Mouse (Mus musculus): ENCODE data around the gene Bag6. TPM values are rescaled to one million over a fixed set of nuclear protein-coding genes. Genes with fewer than 3 reads are reported as not detected.
A peak's percentile ranks its signal among the peaks of the same experiment; 100 is the strongest.

The Bag6 gene
- total RNA-seq, 2 experiments from 2014 or later: 294 to 308 TPM

DNA sequence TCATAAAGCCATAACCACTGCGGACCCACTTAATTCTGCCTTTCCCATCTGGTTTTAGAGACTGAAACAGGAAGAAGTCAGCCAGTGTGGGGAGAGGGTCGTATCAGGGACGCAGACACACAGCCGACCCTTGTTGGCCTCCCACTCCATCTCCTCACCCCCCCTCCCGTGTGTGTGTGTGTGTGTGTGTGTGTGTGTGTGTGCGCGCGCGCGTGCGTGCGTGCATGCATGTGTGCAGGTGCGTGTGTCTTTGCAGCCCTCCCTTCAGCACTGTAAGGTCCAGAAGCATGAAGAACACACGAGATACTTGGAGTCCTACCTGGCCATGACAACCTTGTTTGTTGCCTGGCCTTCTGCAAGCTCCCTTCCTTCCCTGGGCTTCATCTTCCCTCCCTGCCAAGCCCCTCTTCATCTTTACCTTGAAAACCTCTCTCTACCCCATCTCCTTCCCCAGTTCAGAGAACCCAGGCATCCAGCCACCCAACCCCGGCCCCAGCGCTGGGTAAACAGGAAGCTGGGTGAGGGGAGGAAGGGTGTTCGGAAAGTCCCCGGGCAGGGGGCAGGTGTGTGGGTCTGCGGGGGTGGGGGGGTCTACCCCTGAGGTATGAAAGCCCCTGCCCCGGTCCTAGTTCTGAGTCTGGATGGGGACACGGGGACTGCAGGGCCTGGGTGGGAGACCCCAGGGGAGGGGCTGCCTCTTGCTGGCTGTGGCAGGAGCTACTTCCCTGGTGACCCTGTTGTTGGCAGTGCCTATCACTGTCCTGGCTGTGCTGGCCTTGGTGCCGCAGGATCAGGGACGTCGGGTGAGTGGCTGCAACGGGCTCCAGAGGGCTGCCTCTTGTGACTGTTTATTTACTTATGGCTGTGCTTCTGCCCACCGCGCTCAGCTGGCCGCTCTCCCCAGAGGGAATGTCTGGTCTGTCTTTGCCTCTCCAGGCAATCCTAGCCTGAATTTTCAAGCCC is 59.2 kb downstream of the Bag6 start, which contains the start of gene Ltb:
Ltb (plus strand) TSS at position 559 of the 963 bp plus-strand sequence.
- DNase-seq (ENCODE audit: low spot score in 2 of 2): no peak

GRCm38 (mm10) chr17:35194844-35195630 is 60.1 kb downstream of the Bag6 start:
- no peak for DNase-seq (ENCODE audit: low spot score in 2 of 2)

GRCm38 (mm10) chr17:35195631-35196320 is 60.8 kb downstream of the Bag6 start:
- peak; percentile 78 to 83 for DNase-seq (ENCODE audit: low spot score in 2 of 2)

- DNase-seq (ENCODE audit: low spot score in 2 of 2): no peak
These were observed 61.3 kb downstream of the Bag6 start for GRCm38 (mm10) chr17:35196321-35196641.

Small RNA genes lying within 50 kb of the gene (microRNA-seq; reads per million reads assigned to microRNA genes)
- 0 reads per million in 2 experiments for gene Mir6973a

Other genes starting within 250 kb of the Bag6 start
- 1 to 10 TPM; 2.7 to 3.4 TPM for gene C2, start 236.9 kb upstream of the Bag6 start, total RNA-seq (2021)
- gene Ehmt2, start 236.7 kb upstream of the Bag6 start, total RNA-seq (2021): 100 to 1,000 TPM; 168 to 175 TPM
- under 1 TPM; 0.30 to 0.45 TPM for gene Slc44a4, start 220.7 kb upstream of the Bag6 start, total RNA-seq (2021)
- 10 to 100 TPM; 46.2 to 48.4 TPM for gene Neu1, start 203.9 kb upstream of the Bag6 start, total RNA-seq (2021)
- 10 to 100 TPM; 21.5 to 31.4 TPM for gene Hspa1b, start 175.9 kb upstream of the Bag6 start, total RNA-seq (2021)
- under 1 TPM in 1 of 2 experiments, not detected in 1; 0.72 TPM for gene Gm20481, start 165.3 kb upstream of the Bag6 start, total RNA-seq (2021)
- 10 to 100 TPM; 22.1 to 23.4 TPM for gene Hspa1a, start 163.0 kb upstream of the Bag6 start, total RNA-seq (2021)
- gene Hspa1l, start 162.5 kb upstream of the Bag6 start, total RNA-seq (2021): under 1 TPM; 0.44 to 0.61 TPM
- gene Lsm2, start 153.3 kb upstream of the Bag6 start, total RNA-seq (2021): 10 to 100 TPM; 13.9 to 15.5 TPM
- gene Vars, start 134.2 kb upstream of the Bag6 start, total RNA-seq (2021): 10 to 100 TPM; 39.6 to 44.0 TPM
- gene Vwa7, start 118.6 kb upstream of the Bag6 start, total RNA-seq (2021): under 1 TPM; 0.61 to 0.77 TPM
- not detected for gene Sapcd1, start 107.2 kb upstream of the Bag6 start, total RNA-seq (2021)
- gene Msh5, start 88.4 kb upstream of the Bag6 start, total RNA-seq (2021): under 1 TPM; 0.65 to 0.68 TPM
- 10 to 100 TPM in 1 of 2 experiments, 1 to 10 TPM in 1; 9.1 to 10.2 TPM for gene Clic1, start 85.2 kb upstream of the Bag6 start, total RNA-seq (2021)
- gene Ddah2, start 76.1 kb upstream of the Bag6 start, total RNA-seq (2021): 10 to 100 TPM in 1 of 2 experiments, 1 to 10 TPM in 1; 9.9 to 11.6 TPM
- not detected for gene Ly6g6c, start 69.8 kb upstream of the Bag6 start, total RNA-seq (2021)
- gene Mpig6b, start 69.0 kb upstream of the Bag6 start, total RNA-seq (2021): not detected
- gene Ly6g6e, start 58.3 kb upstream of the Bag6 start, total RNA-seq (2021): 1 to 10 TPM; 2.3 to 6.2 TPM
- gene Ly6g6d, start 57.1 kb upstream of the Bag6 start, total RNA-seq (2021): 1 to 10 TPM in 1 of 2 experiments, under 1 TPM in 1; 0.70 to 1.0 TPM
- gene Ly6g6f, start 49.6 kb upstream of the Bag6 start, total RNA-seq (2021): under 1 TPM; 0.33 to 0.40 TPM
- gene Abhd16a, start 45.9 kb upstream of the Bag6 start, total RNA-seq (2021): 100 to 1,000 TPM; 115 to 120 TPM
- gene Ly6g5c, start 26.9 kb upstream of the Bag6 start, total RNA-seq (2021): not detected
- gene Ly6g5b, start 19.8 kb upstream of the Bag6 start, total RNA-seq (2021): under 1 TPM; 0.28 to 0.72 TPM
- 10 to 100 TPM; 15.9 to 16.4 TPM for gene Gpank1, start 13.7 kb upstream of the Bag6 start, total RNA-seq (2021)
- 100 to 1,000 TPM; 192 to 198 TPM for gene Csnk2b, start 13.1 kb upstream of the Bag6 start, total RNA-seq (2021)
- 10 to 100 TPM; 31.5 to 32.2 TPM for gene D17H6S53E, start 8.8 kb upstream of the Bag6 start, total RNA-seq (2021)
- gene Apom, start 3.1 kb upstream of the Bag6 start, total RNA-seq (2021): not detected
- gene Prrc2a, start 29.7 kb downstream of the Bag6 start, total RNA-seq (2021): 100 to 1,000 TPM; 270 to 288 TPM
- 10 to 100 TPM in 1 of 2 experiments, 1 to 10 TPM in 1; 8.6 to 11.6 TPM for gene Aif1, start 40.9 kb downstream of the Bag6 start, total RNA-seq (2021)
- gene Lst1, start 53.3 kb downstream of the Bag6 start, total RNA-seq (2021): 1 to 10 TPM; 6.0 to 6.9 TPM
- gene Ltb, start 59.3 kb downstream of the Bag6 start, total RNA-seq (2021): under 1 TPM; 0.79 to 0.80 TPM
- gene Tnf, start 66.8 kb downstream of the Bag6 start, total RNA-seq (2021): not detected
- under 1 TPM; 0.23 to 0.60 TPM for gene Lta, start 70.2 kb downstream of the Bag6 start, total RNA-seq (2021)
- not detected for gene Gm16181, start 85.7 kb downstream of the Bag6 start, total RNA-seq (2021)
- gene Atp6v1g2, start 98.5 kb downstream of the Bag6 start, total RNA-seq (2021): 100 to 1,000 TPM; 587 to 598 TPM
- 10 to 100 TPM; 11.6 to 14.9 TPM for gene Nfkbil1, start 100.6 kb downstream of the Bag6 start, total RNA-seq (2021)
- 100 to 1,000 TPM; 201 to 213 TPM for gene Ddx39b, start 106.6 kb downstream of the Bag6 start, total RNA-seq (2021)
- 10 to 100 TPM; 26.2 to 33.1 TPM for gene H2-D1, start 127.6 kb downstream of the Bag6 start, total RNA-seq (2021)
- 1 to 10 TPM in 1 of 2 experiments, under 1 TPM in 1; 0.79 to 1.2 TPM for gene H2-Q1, start 185.2 kb downstream of the Bag6 start, total RNA-seq (2021)
- under 1 TPM; 0.44 to 0.82 TPM for gene H2-Q2, start 207.1 kb downstream of the Bag6 start, total RNA-seq (2021)
- gene H2-Q4, start 244.4 kb downstream of the Bag6 start, total RNA-seq (2021): 1 to 10 TPM; 2.9 to 4.1 TPM